Mouse (Mus musculus) spleen, embryonic (tissue): ENCODE data around the gene Adam17.

Source experiments
- CTCF ChIA-PET: fragments of 350-600 bp; sonication (Branson Sonifier 250); formaldehyde crosslinking; loops from one replicate; lab custom pipeline; 2022; lab: Charles Lee

The Adam17 gene

GRCm38 (mm10) chr12:21362686-21363085 is 10.7 kb downstream of the Adam17 start:
- CTCF ChIA-PET = no interaction called here

- CTCF ChIA-PET = no interaction called here
Measured at GRCm38 (mm10) chr12:21353681-21354080, 19.8 kb downstream of the Adam17 start.

DNA sequence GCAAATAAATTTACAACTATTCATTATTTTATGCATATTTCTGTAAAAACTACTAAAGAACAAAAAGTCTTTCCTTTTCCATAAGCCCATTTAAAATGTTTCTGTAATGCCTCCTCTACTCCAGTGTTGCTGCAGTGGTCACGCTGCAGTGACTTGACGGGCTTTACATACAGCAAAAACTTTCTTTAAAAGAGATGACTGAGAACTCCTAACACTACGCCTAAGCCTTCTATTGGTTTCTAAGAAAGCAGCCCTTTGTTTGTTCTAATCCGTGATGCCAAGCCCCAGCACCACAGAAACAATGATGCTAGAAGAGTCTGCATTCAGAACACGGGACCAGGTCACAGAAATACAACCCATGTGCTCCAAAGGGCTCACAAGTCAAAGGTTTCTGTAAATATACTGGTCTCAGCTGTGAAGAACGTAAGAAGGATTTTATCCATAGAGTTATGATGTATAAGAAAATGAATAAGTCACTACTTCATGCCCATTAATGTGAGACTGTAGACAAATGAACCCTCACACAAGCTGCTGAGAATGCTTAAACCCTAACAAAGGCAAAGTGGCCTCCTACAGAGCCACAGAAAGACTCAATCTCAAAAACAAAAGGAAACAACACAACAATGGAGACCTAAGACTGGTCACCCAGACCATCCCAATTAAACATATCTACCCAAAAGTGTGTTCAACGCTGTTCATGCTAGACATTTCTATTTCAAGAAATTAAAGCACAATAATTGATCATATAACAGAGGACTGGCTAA is 23.1 kb downstream of the Adam17 start:
- CTCF ChIA-PET = interaction anchor here (0.8 kb wide), 1 partner anchor 34 kb away, joined by 6 read pairs; no protein-coding TSS in a partner anchor

GRCm38 (mm10) chr12:21346972-21347371 is 26.5 kb downstream of the Adam17 start:
- CTCF ChIA-PET = no interaction called here

DNA sequence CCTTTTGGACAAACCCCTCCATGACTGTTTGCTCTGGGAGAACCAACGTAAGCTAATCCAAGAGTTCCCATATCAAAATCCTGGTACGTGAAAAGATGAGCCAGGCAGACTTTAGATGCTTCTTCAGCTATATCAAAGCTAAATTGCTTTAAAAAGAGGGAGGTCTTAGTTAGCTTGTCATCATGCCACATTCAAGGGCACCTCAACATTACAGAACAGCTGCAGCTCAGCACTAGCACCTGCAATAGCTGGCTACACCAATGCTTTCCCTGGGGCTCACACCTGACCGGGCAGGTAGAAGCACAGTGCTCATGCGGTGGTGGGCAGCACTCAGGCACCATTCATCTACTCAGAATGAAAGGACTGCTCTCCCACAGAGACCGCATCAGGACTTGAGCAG is 32.8 kb downstream of the Adam17 start:
- CTCF ChIA-PET = no interaction called here

GRCm38 (mm10) chr12:21337171-21337570 is 36.3 kb downstream of the Adam17 start:
- CTCF ChIA-PET = interaction anchor here (0.6 kb wide), 1 partner anchor 10 kb away, joined by 5 read pairs; no protein-coding TSS in a partner anchor

DNA sequence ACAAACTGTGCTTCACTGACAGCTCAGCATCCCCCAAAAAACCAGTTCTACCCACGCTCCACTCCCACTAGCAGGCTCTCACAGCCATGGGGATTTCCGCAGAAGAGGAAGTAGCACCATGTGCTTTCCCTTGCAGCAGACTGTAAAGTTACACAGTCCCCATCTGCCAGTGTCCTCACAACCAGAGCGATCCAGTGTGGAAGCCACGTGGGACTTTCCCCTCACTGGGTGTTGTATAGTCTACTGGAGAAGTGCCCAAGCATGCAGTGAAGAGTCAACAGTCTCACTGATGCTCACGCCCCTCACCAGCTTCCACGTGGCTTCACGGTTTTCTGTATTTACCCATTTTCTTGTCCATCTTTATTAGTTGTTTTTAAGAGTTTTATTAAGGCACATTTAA is 37.6 kb downstream of the Adam17 start:
- CTCF ChIA-PET = interaction anchor here (0.7 kb wide), 1 partner anchor 152 kb away, joined by 3 read pairs; no protein-coding TSS in a partner anchor

DNA sequence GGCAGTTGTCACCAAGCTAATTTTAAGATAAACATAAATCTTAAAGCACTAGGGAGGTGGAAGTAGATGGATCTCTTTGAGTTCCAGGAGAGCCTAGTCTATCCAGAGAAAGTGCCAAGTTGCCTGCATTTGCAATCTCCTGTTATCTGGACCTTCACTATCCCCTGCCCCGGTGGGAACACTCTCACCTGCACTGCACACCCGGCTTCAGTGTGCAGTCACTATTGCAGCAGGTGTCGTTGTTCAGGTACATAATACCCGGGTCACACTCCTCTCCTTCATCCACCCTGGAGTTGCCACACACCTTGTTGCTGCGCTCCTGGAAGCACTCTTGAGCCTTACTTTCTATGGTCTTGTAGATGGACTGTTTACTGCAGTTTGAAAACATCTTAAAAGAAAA is 39.7 kb downstream of the Adam17 start:
- CTCF ChIA-PET = no interaction called here

- CTCF ChIA-PET = no interaction called here
Measured at GRCm38 (mm10) chr12:21333021-21333420, 40.4 kb downstream of the Adam17 start.

- CTCF ChIA-PET = no interaction called here
Measured at GRCm38 (mm10) chr12:21331711-21332110, 41.7 kb downstream of the Adam17 start.

DNA sequence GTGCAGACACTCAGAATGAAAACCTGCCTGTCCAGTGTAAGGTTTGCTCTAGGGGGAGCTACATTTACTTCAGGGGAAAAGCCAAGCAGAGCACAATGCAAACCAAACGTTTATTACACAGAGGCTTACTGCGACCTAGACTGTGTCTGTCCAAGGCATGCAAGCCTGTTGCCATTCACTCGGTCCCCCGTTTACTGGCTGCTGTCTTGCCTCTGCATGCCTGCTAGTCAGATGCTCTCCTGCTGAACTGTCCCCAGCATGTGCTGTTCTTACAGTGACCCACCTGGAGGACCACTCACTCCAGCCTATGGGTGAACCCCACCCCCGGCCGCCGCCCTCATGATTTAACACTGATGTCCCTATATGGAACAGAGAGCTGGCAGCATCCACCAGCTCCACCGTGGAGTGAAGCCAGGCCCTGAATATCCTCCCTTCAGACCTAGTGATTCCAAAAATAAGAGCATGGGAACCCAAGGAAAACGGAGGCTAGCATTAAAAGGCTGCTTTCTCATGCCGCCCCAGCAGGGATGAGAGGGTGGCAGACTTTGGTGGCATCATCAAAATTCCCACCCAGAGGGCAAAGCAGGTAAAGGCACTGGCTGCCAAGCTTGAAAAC is 42.4 kb downstream of the Adam17 start:
- CTCF ChIA-PET = no interaction called here

- CTCF ChIA-PET = no interaction called here
Measured at GRCm38 (mm10) chr12:21329661-21330400, 43.6 kb downstream of the Adam17 start.

DNA sequence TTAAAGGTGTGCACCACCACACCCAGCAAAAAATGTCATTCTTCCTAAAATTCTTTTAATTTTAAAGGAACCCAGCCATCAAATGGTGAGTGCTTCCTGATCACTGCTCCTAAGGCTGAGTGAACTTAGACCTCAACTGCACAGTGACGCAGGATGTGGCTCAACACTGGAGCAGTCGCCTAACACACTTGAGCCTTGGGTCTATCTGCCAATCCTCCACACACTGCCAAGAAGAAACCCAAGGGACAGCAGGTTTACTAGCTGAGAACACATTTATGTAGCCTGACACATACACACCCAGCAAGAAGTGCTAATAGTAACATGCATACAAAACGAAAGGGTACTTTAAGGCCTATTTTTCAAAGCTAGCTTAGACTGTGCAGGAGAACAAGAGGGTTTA is 47.1 kb downstream of the Adam17 start:
- CTCF ChIA-PET = no interaction called here

GRCm38 (mm10) chr12:21325266-21325665 is 48.2 kb downstream of the Adam17 start:
- CTCF ChIA-PET = no interaction called here

GRCm38 (mm10) chr12:21324101-21324500 is 49.3 kb downstream of the Adam17 start:
- CTCF ChIA-PET = no interaction called here

- CTCF ChIA-PET = no interaction called here
Measured at GRCm38 (mm10) chr12:21322856-21323255, 50.6 kb downstream of the Adam17 start.

GRCm38 (mm10) chr12:21322296-21322695 is 51.1 kb downstream of the Adam17 start:
- CTCF ChIA-PET = no interaction called here

DNA sequence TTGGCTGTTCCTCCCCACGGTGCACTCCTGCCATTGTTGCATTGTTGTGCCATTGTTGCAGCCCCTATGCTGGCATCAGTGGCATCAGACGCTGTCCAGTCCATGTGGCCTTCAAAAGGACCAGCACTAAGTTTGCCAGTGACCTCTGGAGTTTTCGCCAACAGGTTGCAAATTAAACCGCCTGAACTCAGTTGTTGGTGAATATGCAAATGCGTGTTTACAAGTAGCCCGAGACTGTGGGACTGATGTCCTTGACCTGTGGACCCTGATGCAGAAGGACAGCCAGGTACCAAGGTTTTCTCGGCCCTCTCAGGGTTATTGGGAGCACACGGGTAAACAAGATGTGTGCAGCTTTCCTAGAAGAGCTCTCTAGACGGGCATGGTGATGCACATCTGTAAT is 52.3 kb downstream of the Adam17 start:
- CTCF ChIA-PET = no interaction called here

- CTCF ChIA-PET = no interaction called here
Measured at GRCm38 (mm10) chr12:21320317-21320716, 53.1 kb downstream of the Adam17 start.

GRCm38 (mm10) chr12:21318143-21318895 is 55.1 kb downstream of the Adam17 start:
- CTCF ChIA-PET = no interaction called here

- CTCF ChIA-PET = interaction anchor here (0.6 to 0.9 kb wide), 2 partner anchors 31 to 34 kb away, joined by 3 to 6 read pairs; partner anchors contain the start of gene Itgb1bp1
Measured at GRCm38 (mm10) chr12:21316869-21317265, 56.6 kb downstream of the Adam17 start.
